Mouse (Mus musculus): Measurements from ENCODE around the gene Herc1.

The Herc1 gene

GRCm38 (mm10) chr9:66503879-66504411, 153.7 kb downstream of the Herc1 start:
- peak; percentile 87 for DNase-seq

DNA sequence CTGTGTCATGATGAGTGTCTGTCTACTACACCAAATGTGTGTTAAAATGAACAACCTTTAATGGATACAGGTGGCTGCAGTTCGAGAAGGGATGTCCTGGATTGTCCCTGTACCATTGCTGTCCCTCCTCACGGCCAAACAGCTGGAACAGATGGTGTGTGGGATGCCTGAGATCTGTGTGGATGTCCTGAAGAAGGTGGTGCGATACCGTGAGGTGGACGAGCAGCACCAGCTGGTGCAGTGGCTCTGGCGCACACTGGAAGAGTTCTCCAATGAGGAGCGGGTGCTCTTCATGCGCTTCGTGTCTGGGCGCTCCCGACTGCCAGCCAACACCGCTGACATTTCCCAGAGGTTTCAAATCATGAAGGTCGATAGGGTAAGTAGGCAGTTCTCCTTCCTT, 154.3 kb downstream of the Herc1 start:
- peak; percentile 92 for DNase-seq

- peak; percentile 93 for DNase-seq
These were observed 155.1 kb downstream of the Herc1 start for GRCm38 (mm10) chr9:66505141-66505917.

DNA sequence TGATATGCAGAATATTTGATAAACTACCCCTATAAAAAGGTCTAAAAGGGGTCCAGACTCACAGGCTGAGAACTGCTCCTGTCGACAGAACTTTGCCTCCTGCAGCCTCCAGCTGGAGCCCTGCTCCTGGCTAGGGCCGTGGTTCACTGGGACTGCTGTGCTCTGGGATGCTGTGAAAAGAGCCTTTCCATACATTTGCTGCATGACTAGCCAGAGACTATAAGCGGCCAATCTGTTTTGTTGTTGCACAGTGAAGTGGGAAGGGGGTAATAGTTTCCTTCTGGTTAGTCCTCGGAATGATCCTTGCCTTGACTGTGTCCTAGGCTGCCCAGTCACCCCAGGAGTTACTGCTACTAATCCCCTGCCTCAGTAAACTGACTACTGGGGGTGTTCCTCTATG, 155.8 kb downstream of the Herc1 start:
- DNase-seq = peak; percentile 65

GRCm38 (mm10) chr9:66506424-66506823, 156.2 kb downstream of the Herc1 start:
- peak; percentile 90 for DNase-seq

- DNase-seq = peak; percentile 78
These were observed 157.4 kb downstream of the Herc1 start for GRCm38 (mm10) chr9:66507684-66508083.

DNA sequence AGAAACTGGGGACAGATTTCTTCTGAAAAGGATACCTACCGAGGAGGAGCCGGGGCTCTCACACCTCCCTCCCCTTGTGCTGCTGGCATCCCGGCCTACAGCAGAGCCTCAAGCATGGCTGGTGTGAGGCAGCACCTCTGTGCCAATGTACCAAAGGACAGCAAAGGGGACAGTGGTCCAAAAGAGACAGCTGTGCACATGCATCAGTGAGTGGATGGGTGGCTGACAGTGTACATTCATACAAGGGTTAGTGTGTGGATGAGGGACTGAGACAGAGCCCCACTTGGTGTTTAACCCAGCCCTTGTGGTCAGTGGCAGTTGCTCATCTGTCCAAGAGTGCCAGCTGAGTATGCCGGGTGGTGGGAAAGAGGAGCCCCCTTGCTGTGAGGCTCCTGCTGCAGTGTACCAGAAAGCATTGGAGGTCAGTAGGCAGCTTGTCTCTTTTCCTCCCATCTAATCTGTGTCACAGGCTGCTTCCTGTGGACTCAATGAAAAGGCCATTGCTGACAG, 158.7 kb downstream of the Herc1 start:
- peak; percentile 86 for DNase-seq

DNA sequence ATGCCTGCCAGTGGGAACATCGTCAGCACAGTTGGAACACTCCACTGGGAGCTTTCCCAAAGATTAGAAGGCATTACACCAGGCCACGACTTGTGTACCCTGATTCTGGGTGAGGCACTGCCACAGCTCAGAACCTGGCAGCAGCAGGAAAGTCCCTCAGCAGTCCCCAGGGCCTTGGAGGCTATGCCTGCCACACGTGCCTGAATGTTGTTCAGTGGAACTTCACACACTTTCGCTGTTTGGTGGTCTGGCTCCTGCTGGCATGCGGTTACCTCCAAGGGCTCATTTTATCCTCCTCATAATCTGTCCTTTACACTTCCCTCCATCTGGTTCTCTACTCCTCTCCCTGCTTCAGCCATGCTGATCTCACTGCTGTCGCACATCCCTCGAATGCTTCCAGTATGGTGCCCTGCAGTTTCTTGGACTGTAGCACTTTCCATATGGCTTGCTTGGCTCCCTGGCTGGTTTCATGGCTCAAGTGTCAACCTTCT, 160.1 kb downstream of the Herc1 start:
- peak; percentile 97 for DNase-seq

GRCm38 (mm10) chr9:66510944-66511343, 160.7 kb downstream of the Herc1 start:
- peak; percentile 93 for DNase-seq

DNA sequence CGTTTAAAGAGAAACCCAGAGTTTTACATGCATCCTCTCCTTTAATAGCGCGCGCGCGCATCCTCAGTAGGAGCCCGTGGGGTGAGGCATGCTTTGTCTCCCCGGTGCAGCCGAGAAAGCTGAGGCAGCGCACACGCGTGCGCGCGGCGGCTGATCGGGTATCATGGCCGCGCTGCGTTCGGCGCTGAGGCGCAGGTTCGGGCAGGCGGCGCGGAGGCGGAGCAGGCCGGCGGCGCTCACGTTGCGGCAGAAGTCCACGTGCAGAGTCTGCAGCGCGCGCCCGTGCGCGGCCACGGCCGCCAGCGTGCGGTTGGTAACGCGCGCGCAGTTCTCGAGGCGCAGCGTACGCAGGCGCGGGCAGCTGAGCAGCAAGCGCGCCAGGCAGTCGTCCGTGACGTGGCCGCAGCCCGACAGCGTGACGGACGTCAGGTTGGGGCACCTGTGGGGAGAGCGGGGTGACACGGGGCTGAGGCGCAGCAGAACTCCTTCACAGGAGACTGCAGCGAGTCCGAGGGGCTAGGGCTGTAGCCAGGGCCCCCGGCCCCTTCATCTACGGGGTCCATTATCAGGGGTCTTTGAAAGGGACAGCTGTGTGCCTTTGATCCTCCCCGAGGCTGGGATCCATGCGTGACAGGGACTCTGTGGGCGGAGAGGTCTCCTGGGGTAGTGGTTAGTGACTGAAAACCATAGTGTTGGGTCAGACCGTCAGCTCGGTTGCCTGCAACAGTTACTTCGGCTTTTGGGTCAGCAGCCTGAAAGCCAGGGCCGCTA, 161.5 kb downstream of the Herc1 start:
- peak; percentile 100 for DNase-seq

DNA sequence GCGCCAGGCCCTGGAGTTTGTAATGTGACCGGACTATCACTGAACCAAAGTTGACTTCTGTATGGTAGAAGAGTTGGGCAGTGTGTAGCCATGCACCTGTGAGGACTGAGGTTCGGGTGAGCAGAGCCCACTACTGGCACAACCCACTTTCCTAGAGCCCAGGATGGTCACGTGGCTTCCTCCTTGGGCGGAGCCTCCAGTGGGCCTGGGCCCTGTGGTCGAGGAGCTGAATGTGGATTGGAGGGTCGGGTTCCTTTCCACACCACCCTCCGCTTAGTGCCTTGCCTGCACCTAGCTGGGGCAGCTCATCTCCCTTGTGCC, 162.1 kb downstream of the Herc1 start:
- peak; percentile 99 for DNase-seq

DNA sequence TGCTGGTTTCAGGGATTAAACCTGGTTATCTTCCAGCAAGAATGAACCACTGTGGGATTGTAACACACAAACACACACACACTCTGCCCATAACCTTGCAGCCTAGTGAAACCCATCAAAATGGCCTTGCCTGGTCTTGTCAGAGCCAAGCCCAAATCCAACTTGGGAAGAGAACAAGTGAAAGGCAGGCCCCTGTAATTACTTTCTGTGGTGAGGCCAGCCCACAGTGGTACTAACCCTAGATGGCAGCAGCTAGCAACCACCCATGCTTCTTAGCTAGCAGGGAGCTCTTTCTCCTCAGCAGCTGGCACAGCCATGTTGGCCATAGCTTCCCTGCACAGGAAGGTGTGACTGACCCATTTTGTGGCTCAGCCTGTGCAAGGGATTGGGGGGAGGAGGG, 162.9 kb downstream of the Herc1 start:
- DNase-seq = peak; percentile 94

DNA sequence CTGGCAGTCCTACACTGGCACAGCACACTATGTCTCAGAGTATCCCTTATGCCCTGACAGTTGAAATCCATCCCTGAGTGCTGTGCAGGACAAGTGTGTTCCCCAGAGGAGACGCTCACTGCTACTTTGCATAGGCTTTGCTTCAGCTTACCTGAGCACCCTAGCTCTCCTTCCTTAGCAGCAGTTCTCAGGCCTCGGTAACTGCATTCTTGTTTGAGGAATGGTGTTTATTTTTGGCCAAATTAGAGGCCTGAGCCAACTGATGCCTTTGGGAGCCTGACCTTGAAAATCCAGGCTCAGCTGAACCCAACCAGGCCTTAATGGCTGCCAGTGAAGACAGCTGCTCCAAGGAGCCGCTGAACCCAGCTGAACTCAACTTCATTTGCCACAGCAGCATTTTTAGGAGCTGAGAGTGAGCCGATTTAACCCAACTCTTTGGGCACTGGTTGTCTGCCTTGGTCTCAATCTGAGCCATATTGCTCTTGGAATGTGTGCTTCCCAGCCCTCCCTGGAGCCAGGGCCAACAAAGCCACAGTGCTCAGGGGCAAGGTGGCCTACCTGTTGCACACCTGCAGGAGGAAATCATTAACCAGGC, 163.5 kb downstream of the Herc1 start:
- DNase-seq = no peak

DNA sequence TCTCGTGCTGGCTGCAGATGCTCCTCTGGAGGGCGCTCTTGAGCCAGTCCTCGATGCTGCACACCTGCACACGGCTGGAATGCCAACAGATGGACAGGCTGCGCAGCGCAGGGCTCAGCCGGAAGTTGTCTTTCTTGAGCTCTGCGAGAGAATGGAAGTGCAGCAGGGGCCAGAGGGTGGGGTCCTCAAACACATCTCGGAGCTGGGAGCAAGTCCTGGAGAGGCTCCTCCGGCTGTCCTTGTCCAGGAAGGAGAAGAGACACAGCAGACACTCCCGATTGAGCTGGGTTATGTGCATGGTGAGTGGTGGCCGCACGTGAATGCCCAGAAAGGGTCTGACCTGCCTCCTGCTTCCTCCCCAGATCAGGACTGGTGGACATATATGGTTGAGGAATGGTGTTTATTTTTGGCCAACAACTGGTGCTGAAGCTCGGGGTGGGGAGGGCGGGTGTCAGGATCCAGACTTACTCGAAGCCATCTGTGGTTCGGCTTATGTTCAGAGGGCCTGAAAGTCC, 164.1 kb downstream of the Herc1 start, which contains the start of gene Fbxl22:
Gene Fbxl22 (minus strand): TSS at position 338 of the 515 bp plus-strand sequence.
- DNase-seq = peak; percentile 97

DNA sequence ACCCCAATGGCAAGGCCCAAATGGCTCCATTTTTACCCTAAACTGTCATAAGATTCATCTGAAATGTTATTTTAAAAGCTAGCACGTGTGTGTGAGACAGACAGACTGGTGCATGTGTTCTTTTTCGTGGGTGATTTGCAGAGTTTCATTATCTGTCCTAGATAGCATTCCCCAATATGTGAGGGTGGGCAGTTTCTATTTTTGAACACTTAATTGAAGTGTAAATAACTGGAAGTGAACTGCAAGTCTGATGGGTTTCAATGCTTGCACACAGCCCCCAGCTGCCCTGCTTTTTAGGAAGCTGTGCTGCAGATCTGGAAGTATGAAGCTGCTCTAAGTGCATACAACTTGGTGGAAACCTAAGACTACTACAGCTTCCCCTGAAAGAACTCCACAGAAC, 164.9 kb downstream of the Herc1 start:
- DNase-seq = peak; percentile 60

GRCm38 (mm10) chr9:66515680-66516210, 165.5 kb downstream of the Herc1 start:
- peak; percentile 91 for DNase-seq

GRCm38 (mm10) chr9:66516296-66516940, 166.2 kb downstream of the Herc1 start:
- peak; percentile 89 for DNase-seq

- DNase-seq = peak; percentile 63
These were observed 167.5 kb downstream of the Herc1 start for GRCm38 (mm10) chr9:66517746-66518145.

GRCm38 (mm10) chr9:66518251-66518650, 168.0 kb downstream of the Herc1 start:
- DNase-seq = peak; percentile 68

GRCm38 (mm10) chr9:66518901-66519300, 168.7 kb downstream of the Herc1 start:
- DNase-seq = peak; percentile 85

DNA sequence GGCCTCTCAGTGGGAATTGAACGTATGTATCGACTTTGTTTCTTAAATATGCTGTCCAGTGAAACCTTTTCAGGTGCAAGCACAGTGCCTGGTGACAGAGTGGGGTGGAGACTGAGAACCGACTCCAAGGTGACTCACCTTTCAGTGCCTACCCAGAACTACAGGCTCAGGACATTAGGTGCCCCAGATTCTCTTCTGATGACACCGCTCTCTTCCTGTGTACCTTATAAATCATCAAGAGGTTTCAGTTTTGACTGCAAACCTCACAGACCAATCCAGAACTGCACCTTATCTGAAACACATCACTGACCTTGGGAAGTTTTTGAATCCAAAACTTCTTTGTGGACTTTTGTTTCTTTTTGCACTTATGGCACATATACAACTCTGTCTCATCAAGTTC, 170.0 kb downstream of the Herc1 start:
- peak; percentile 79 for DNase-seq

GRCm38 (mm10) chr9:66521595-66521994, 171.3 kb downstream of the Herc1 start:
- DNase-seq = peak; percentile 52

Data from heart, adult 11 months (tissue).